Mouse (Mus musculus) embryonic facial prominence, embryonic 10.5 days (tissue): ENCODE data around the gene Sec24a. TPM values are rescaled to one million over a fixed set of nuclear protein-coding genes. Genes with fewer than 3 reads are reported as not detected.

Experiments
- DNase-seq: peaks from one replicate; pipeline ENCODE4 v3.0.0-alpha.2; 2017; ENCODE audit warnings: low spot score
- H3K27ac ChIP-seq: fragments of 300-500 bp; sonication (generic); replicated peaks from 2 replicates; pipeline ENCODE4 v1.5.1; 2016; ENCODE audit warnings: mild to moderate bottlenecking
- H3K27me3 ChIP-seq: fragments of 300-500 bp; sonication (generic); replicated peaks from 2 replicates; pipeline ENCODE4 v1.6.1; 2016; ENCODE audit warnings: low read depth, mild to moderate bottlenecking; ENCODE audit not compliant: poor library complexity, severe bottlenecking
- H3K36me3 ChIP-seq: fragments of 300-500 bp; sonication (generic); replicated peaks from 2 replicates; pipeline ENCODE4 v1.6.1; 2016; ENCODE audit warnings: mild to moderate bottlenecking, moderate library complexity
- H3K4me1 ChIP-seq: fragments of 300-500 bp; sonication (generic); 2 replicates; pipeline ENCODE4 v1.6.1; 2016
- H3K4me3 ChIP-seq: fragments of 300-500 bp; sonication (generic); 2 replicates; pipeline ENCODE4 v1.5.1; 2016; ENCODE audit warnings: mild to moderate bottlenecking, moderate library complexity
- H3K9me3 ChIP-seq: fragments of 300-500 bp; sonication (generic); 2 replicates; pipeline ENCODE4 v1.6.1; 2016; ENCODE audit warnings: mild to moderate bottlenecking
- WGBS: fragments of 180-500 bp; shearing (Covaris S2); methylation state at CpG from one replicate; pipeline ENCODE4 v1.1.7; 2016; 5-methylcytosine and 5-hydroxymethylcytosine counted together
- polyA plus RNA-seq: library from polyadenylated mRNA; unstranded; fragments of >200 nt; fragmentation: Nextera tagmentation; extraction: Ambion mirVana; gene quantifications from 2 replicates; pipeline ENCODE4 v1.2.1, GENCODE M21; 2016

Sec24a gene
- polyA plus RNA-seq, 1 experiment from 2014 or later: 13.5 TPM

- Histone ChIP-seq H3K27ac (peak within 1 kb of the TSS; percentile 84), H3K4me3 (peak within 1 kb of the TSS; percentile 76), H3K36me3 (peaks cover 1% of the 10 kb centered on the region; the same call in 1 of the 2 replicates), H3K27me3 (peaks cover 40% of the 10 kb centered on the region), H3K4me1 (peaks cover 53% of the 10 kb centered on the region), H3K9me3 (no peaks in the 10 kb centered on the region)
- under 1% methylated on average over 70 of the region's 70 CpGs for WGBS
- DNase-seq: peak; percentile 82
These were observed 112.5 kb downstream of the Sec24a start, which contains the start of the genes N4bp3 and D930048N14Rik for GRCm38 (mm10) chr11:51650691-51651515. N4bp3 (minus strand) TSS chr11:51650842. D930048N14Rik (plus strand) TSS chr11:51650954.

DNA sequence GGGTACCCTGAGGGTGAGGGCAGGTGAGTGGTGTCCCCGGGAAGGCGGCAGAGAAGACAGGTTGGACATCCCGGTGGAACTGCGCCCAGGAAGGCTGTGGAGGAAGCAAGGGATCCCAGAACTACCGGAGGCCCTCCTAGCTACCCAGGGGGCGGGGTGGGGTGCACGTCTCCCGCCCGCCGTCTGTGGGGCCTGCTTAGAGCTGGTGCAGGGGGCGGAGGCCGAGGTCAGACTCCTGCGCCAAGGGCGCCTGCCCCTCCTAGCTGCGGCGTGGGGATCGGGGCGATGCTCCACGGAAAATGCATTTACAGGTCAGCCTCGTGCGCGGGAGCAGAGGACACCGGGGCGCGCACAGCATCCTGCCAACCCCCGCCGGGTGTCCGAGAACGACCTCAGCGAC lies 113.2 kb downstream of the Sec24a start:
- DNase-seq: no peak
- Histone ChIP-seq H3K4me3 (peak overlapping the region; percentile 76), H3K27me3 (peaks cover 40% of the 10 kb centered on the region), H3K4me1 (peaks cover 58% of the 10 kb centered on the region), H3K27ac (peak overlapping the region; percentile 84), H3K9me3 (no peaks in the 10 kb centered on the region), H3K36me3 (peaks cover 8% of the 10 kb centered on the region)
- under 1% methylated on average over 30 of the region's 30 CpGs for WGBS

DNA sequence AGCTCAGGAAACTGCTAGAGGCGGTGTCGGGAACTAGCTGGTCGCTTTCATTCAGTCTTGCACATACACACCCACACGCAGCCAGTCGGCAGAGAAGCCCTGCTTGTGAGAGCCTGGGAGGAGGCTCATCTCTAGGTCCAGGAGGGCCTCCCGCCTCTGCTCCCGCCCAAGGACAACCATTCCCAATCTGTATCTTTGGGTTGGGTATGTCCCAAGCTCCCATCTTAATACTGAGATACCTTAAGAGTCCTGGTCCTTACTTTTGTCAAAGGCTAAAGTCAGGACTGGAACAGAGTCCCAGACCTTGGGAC lies 113.6 kb downstream of the Sec24a start:
- DNase-seq: peak; percentile 36
- peak overlapping the region; percentile 84 for H3K27ac ChIP-seq
- no peaks in the 10 kb centered on the region for H3K9me3 ChIP-seq
- peaks cover 12% of the 10 kb centered on the region for H3K36me3 ChIP-seq
- peaks cover 40% of the 10 kb centered on the region for H3K27me3 ChIP-seq
- peak overlapping the region; percentile 76 for H3K4me3 ChIP-seq
- peaks cover 59% of the 10 kb centered on the region for H3K4me1 ChIP-seq
- WGBS: 3% methylated on average over 7 of the region's 7 CpGs

DNA sequence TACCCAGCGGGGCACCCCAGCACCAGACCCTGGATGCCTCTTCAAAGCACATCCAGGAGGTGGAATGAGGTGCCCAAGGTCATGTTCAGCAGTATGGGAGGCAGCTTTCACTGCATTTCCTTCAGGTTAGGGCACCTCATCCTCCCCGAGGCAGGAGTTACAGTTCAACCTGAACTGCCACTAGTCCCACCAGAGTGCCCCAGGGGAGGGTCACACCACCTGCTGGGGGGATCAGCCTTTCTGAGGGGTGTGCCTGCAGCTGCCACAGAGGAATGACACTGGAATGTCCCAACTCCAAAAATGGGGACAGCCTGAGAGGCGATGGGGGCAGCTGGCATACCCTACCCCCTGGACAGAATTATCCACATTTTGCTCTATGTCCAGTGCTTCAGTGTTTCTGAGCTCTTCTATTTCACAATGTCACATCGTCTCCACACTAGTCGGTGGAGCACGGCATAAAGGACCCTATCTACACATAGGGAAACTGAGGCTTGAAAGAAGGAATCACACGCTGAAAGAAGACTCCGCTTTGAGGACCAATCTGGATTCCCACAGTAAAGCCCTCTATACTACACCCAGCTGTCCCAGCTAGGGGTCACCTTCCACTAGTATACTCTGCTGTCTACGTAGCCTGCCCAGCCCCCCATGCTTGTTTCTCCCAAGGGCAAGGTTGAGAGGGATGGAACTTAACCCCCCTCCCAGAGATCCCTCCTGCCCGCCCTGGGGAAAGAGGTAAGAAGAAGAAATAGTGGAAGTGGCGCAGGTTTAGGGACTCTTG lies 114.1 kb downstream of the Sec24a start:
- peak; percentile 21 for DNase-seq
- peaks cover 17% of the 10 kb centered on the region for H3K36me3 ChIP-seq
- peak overlapping the region; percentile 84 for H3K27ac ChIP-seq
- no peaks in the 10 kb centered on the region for H3K9me3 ChIP-seq
- H3K4me1 ChIP-seq: peaks cover 59% of the 10 kb centered on the region
- WGBS: 27% methylated on average over 11 of the region's 11 CpGs
- H3K4me3 ChIP-seq: peak overlapping the region; percentile 76
- H3K27me3 ChIP-seq: peaks cover 45% of the 10 kb centered on the region

DNA sequence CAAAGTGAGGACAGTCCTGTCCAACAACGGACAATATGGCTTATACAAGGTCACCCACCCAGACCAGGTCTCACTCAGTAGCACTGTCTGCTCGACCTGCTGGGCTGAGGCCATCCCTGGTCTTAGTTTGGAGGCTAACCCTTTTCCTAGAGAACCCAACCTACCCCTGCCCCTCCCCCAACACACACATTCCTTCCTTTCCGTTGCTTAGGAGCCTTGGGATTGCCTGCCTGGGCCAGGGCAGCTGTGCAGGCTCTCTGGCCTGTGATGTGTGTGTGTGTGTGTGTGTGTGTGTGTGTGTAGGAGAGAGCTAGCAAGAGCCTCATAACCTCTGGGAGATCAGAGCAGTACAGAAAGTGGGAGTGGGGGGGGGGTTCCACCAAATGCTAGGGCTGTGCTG lies 114.9 kb downstream of the Sec24a start:
- Histone ChIP-seq H3K4me1 (peaks cover 67% of the 10 kb centered on the region), H3K36me3 (peaks cover 25% of the 10 kb centered on the region), H3K27me3 (peaks cover 48% of the 10 kb centered on the region), H3K9me3 (no peaks in the 10 kb centered on the region), H3K4me3 (peak overlapping the region; percentile 76), H3K27ac (peak overlapping the region; percentile 84)
- WGBS: 18% methylated on average over 3 of the region's 3 CpGs
- peak; percentile 74 for DNase-seq

- peak; percentile 36 for DNase-seq
- WGBS: 74% methylated on average over 15 of the region's 15 CpGs
- H3K36me3 ChIP-seq: peaks cover 40% of the 10 kb centered on the region
- peak overlapping the region; percentile 18; the same call in 1 of the 2 replicates for H3K4me3 ChIP-seq
- peaks cover 44% of the 10 kb centered on the region for H3K27me3 ChIP-seq
- peaks cover 70% of the 10 kb centered on the region for H3K4me1 ChIP-seq
- peak overlapping the region; percentile 75 for H3K27ac ChIP-seq
- no peaks in the 10 kb centered on the region for H3K9me3 ChIP-seq
These were observed 116.4 kb downstream of the Sec24a start for GRCm38 (mm10) chr11:51646751-51647667.

GRCm38 (mm10) chr11:51646245-51646644 lies 117.2 kb downstream of the Sec24a start:
- 74% methylated on average over 7 of the region's 7 CpGs for WGBS
- DNase-seq: no peak
- H3K27me3 ChIP-seq: peaks cover 36% of the 10 kb centered on the region
- peak overlapping the region; percentile 24; the same call in 1 of the 2 replicates for H3K27ac ChIP-seq
- H3K4me1 ChIP-seq: peaks cover 70% of the 10 kb centered on the region
- H3K4me3 ChIP-seq: no peak overlapping the region
- H3K36me3 ChIP-seq: peaks cover 46% of the 10 kb centered on the region
- no peaks in the 10 kb centered on the region for H3K9me3 ChIP-seq

- no peak overlapping the region for H3K4me3 ChIP-seq
- no peak for DNase-seq
- 88% methylated on average over 13 of the region's 13 CpGs for WGBS
- H3K4me1 ChIP-seq: peaks cover 61% of the 10 kb centered on the region
- peaks cover 46% of the 10 kb centered on the region for H3K36me3 ChIP-seq
- H3K27ac ChIP-seq: 0 out of 2 replicates have a peak overlapping the region, but pooled peaks have one; percentile 20
- H3K27me3 ChIP-seq: peaks cover 27% of the 10 kb centered on the region
- H3K9me3 ChIP-seq: no peaks in the 10 kb centered on the region
These were observed 118.1 kb downstream of the Sec24a start for GRCm38 (mm10) chr11:51645293-51645692.

GRCm38 (mm10) chr11:51644217-51644616 lies 119.2 kb downstream of the Sec24a start:
- WGBS: 78% methylated on average over 16 of the region's 16 CpGs
- Histone ChIP-seq H3K4me3 (no peak overlapping the region), H3K27me3 (peaks cover 17% of the 10 kb centered on the region), H3K36me3 (peaks cover 46% of the 10 kb centered on the region), H3K9me3 (no peaks in the 10 kb centered on the region), H3K4me1 (peaks cover 50% of the 10 kb centered on the region), H3K27ac (no peak overlapping the region; the same call in 1 of the 2 replicates)
- no peak for DNase-seq

DNA sequence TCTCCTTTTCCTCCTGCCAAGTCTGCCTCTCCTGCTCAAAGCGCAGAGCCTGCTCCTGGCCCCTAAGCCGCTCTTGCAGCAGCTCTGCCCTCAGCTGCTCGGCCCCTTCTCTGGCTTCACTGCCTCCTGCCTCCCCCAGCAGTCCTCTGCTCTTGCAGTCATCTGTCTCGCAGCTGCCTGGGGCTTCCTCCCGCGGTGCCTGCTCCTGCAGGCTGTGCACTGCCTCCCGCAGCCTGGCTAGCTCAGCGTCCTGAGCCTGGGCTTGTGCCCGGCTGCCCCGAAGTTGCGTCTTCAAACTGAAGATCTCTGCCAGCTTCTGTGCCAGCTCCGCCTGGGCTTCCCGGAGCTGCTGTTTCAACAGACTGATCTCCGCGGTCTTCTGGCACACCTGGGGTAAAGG lies 119.7 kb downstream of the Sec24a start:
- WGBS: 48% methylated on average over 15 of the region's 15 CpGs
- peak; percentile 28 for DNase-seq
- H3K27me3 ChIP-seq: peaks cover 13% of the 10 kb centered on the region; the same call in 1 of the 2 replicates
- no peak overlapping the region for H3K4me3 ChIP-seq
- no peaks in the 10 kb centered on the region for H3K9me3 ChIP-seq
- peaks cover 46% of the 10 kb centered on the region for H3K36me3 ChIP-seq
- peaks cover 45% of the 10 kb centered on the region for H3K4me1 ChIP-seq
- peak overlapping the region; percentile 2; the same call in 1 of the 2 replicates for H3K27ac ChIP-seq

GRCm38 (mm10) chr11:51643202-51643601 lies 120.2 kb downstream of the Sec24a start:
- Histone ChIP-seq H3K36me3 (peaks cover 46% of the 10 kb centered on the region), H3K27me3 (peaks cover 13% of the 10 kb centered on the region; the same call in 1 of the 2 replicates), H3K9me3 (no peaks in the 10 kb centered on the region), H3K4me3 (no peak overlapping the region), H3K4me1 (peaks cover 45% of the 10 kb centered on the region), H3K27ac (0 out of 2 replicates have a peak overlapping the region, but pooled peaks have one; percentile 2)
- no peak for DNase-seq
- 80% methylated on average over 9 of the region's 9 CpGs for WGBS
